In the genomic region with DNA sequence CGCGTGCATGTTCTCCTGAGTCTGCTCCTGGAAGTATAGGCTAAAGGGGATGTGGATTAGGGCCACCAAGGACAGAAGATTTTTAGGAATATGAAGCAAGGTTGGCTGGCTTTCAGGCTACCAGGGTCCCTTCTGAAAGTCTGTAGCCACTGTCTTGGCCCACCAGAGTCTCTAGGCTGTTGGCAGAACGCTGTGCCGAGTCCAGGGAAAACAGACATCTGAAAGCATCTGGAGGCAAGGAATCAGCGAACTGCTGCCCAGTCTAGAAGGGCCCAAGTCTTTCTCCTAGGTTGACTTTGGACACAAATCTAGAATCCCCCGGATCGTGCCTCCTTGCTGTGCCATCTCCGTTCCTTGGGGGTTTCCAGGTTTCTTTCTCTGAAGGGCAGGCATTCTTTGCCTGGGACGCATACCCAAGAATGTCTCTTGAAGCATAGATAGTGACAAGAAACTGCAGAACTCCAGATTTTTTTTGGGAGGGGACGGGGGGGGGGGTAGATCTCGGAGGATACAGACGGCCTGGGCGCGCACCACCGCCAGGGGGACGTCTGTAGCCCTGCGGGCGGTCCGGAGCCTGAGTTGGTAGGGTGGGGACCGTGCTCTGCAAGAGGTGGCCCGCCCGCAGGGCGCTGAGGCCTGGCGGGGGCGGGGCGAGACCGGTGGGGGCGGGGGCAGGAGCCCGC, we compare ENCODE assay signal across 7 mouse cellular contexts. TPM values are rescaled to one million over a fixed set of nuclear protein-coding genes. Genes with fewer than 3 reads are reported as not detected.
DNase-seq lines count a peak whose midpoint lies in the region; ATAC-seq lines count a peak whose summit lies in the region.

No protein-coding gene starts in this region.

- H3K9ac ChIP-seq in heart, embryonic 11.5 days (ENCODE audit: low read depth, low read length) = peak overlapping the region; percentile 71
- peak overlapping the region; percentile 74 for H3K9ac ChIP-seq in kidney, embryonic 14.5 days (ENCODE audit: low read depth, low read length)

- H3K4me2 ChIP-seq in heart, embryonic 11.5 days = peak overlapping the region; percentile 99
- H3K4me2 ChIP-seq in kidney, embryonic 14.5 days (replicated peaks; ENCODE audit: low read depth, low read length) = peak overlapping the region; percentile 94

- WGBS in heart, embryonic 11.5 days (ENCODE audit: insufficient replicate concordance) = 9% methylated on average over 28 of the region's 29 CpGs
- WGBS in kidney, embryonic 14.5 days = 10% methylated on average over 19 of the region's 29 CpGs

- H3K9me3 ChIP-seq in heart, embryonic 11.5 days (replicated peaks; ENCODE audit: control insufficient read depth, low read length) = no peaks in the 10 kb centered on the region
- H3K9me3 ChIP-seq in kidney, embryonic 14.5 days (ENCODE audit: control insufficient read depth, low read length) = no peaks in the 10 kb centered on the region

- H3K27ac ChIP-seq in heart, embryonic 11.5 days (ENCODE audit: low read depth, low read length) = no peak overlapping the region
- 0 out of 2 replicates have a peak overlapping the region, but pooled peaks have one; percentile 6 for H3K27ac ChIP-seq in kidney, embryonic 14.5 days (ENCODE audit: low read depth, low read length)

- H3K27me3 ChIP-seq in heart, embryonic 11.5 days (ENCODE audit: control insufficient read depth, insufficient read depth, low read length) = peaks cover 11% of the 10 kb centered on the region; the same call in 1 of the 2 replicates
- H3K27me3 ChIP-seq in kidney, embryonic 14.5 days (ENCODE audit: control insufficient read depth, insufficient read depth, low read length) = no peaks in the 10 kb centered on the region

- no peaks in the 10 kb centered on the region for H3K36me3 ChIP-seq in heart, embryonic 11.5 days (ENCODE audit: control insufficient read depth, insufficient read depth, low read length)
- H3K36me3 ChIP-seq in kidney, embryonic 14.5 days (ENCODE audit: control insufficient read depth, insufficient read depth, low read length) = no peaks in the 10 kb centered on the region

- peak overlapping the region; percentile 78 for H3K4me3 ChIP-seq in heart, embryonic 11.5 days (ENCODE audit: low read depth, low read length)
- H3K4me3 ChIP-seq in kidney, embryonic 14.5 days (ENCODE audit: low read length) = peak overlapping the region; percentile 76

- peak; percentile 54 to 73 for DNase-seq in adrenal gland, adult 18-20 months (ENCODE audit: low spot score in 2 of 2)
- peak; percentile 53 for DNase-seq in embryo, embryonic 11.5 days (ENCODE audit: low read depth, low spot score)
- peak; percentile 86 for DNase-seq in lung, postnatal 10 days
- peak; percentile 71 for DNase-seq in retina, embryonic 14.5 days (ENCODE audit: low spot score)
- DNase-seq in T-cell, adult 2 months (ENCODE audit: low spot score) = no peak

- peak; percentile 83 for ATAC-seq in heart, embryonic 11.5 days (replicated peaks; ENCODE audit: insufficient number of reproducible peaks, low FRiP score, low TSS enrichment)
- ATAC-seq in kidney, embryonic 14.5 days (ENCODE audit: low FRiP score, low TSS enrichment) = peak; percentile 91

- H3K4me1 ChIP-seq in heart, embryonic 11.5 days (ENCODE audit: control insufficient read depth, insufficient read depth, low read length) = peaks cover 8% of the 10 kb centered on the region; the same call in 1 of the 2 replicates
- H3K4me1 ChIP-seq in kidney, embryonic 14.5 days (ENCODE audit: control insufficient read depth, insufficient read depth, low read length) = no peaks in the 10 kb centered on the region; the same call in 1 of the 2 replicates

RNA-seq across cellular contexts. Expression of a gene that starts 0.5 kb away (rescaled TPM):
- total RNA-seq in adrenal gland, adult 18-20 months (2021) = 1 to 10 TPM; 2.4 to 2.8 TPM
- 4.2 and 4.9 TPM in 2 replicates for polyA plus RNA-seq in heart, embryonic 11.5 days (2014; fragmentation: Nextera tagmentation; extraction: Ambion mirVana)
- polyA plus RNA-seq in kidney, embryonic 14.5 days (2014; fragmentation: Nextera tagmentation; extraction: Ambion mirVana) = 10.0 and 10.6 TPM in 2 replicates

RNA-seq across cellular contexts. Expression of a gene that starts 47.8 kb away (rescaled TPM):
- total RNA-seq in adrenal gland, adult 18-20 months (2021) = 100 to 1,000 TPM; 300 to 342 TPM
- 376 and 383 TPM in 2 replicates for polyA plus RNA-seq in heart, embryonic 11.5 days (2014; fragmentation: Nextera tagmentation; extraction: Ambion mirVana)
- 467 and 551 TPM in 2 replicates for polyA plus RNA-seq in kidney, embryonic 14.5 days (2014; fragmentation: Nextera tagmentation; extraction: Ambion mirVana)
